Comparison of ENCODE assay signal across 16 mouse cellular contexts in the genomic region with DNA sequence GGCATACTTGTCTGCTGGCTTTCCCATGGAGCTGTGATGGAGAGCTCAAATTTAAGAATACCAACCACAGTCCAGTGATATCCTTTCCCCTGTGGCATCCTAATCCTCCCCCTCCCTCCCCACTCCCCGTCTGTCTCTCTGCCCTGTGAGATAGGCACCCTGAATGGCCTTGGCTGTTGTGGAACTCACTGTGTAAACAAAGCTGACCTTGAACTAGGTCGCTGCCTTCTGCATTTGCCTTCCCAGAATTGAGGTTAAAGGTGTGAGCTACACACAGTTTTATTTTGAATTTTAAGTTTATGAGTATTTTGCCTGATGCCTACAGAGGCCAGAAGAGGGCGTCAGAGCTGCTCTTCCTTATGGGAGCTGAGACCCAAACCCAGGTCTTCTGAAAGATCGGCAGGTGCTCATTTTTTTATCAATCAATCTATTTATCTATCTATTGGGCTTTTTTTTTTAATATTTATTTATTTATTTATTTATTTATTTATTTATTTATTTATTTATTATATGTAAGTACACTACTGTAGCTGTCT. TPM values are rescaled to one million over a fixed set of nuclear protein-coding genes. Genes with fewer than 3 reads are reported as not detected.
DNase-seq lines count a peak whose midpoint lies in the region; ATAC-seq and TF ChIP-seq lines count a peak whose summit lies in the region.
"Had no signal": no experiment of that assay in that cellular context is flagged by ENCODE, and none has a peak within 500 bp of the region (broad histone marks: within the 10 kb centered on the region; RNA-seq: fewer than 3 reads in every experiment).

No protein-coding gene starts in this region.

- H3K4me1 ChIP-seq in heart, postnatal 0 days (ENCODE audit: control insufficient read depth, insufficient read depth): peaks cover 3% of the 10 kb centered on the region
- peaks cover 0 to 11% of the 10 kb centered on the region in 2 experiments; a peak in 2 of 4 replicates for H3K4me1 ChIP-seq in liver, embryonic 14.5 days (replicated peaks; ENCODE audit: control insufficient read depth in 2 of 2, insufficient read depth in 2 of 2, low read length in 1 of 2)

- TF ChIP-seq CTCF in heart, postnatal 0 days (IDR thresholded peaks at IDR 0.05; ENCODE audit: low read depth): peak; percentile 4; the same call in 1 of the 2 replicates
- TF ChIP-seq CTCF in liver, embryonic 14.5 days (IDR thresholded peaks at IDR 0.05; ENCODE audit: low read depth): peak; percentile 16; the same call in 1 of the 2 replicates

- no peak for TF ChIP-seq EP300 in heart, postnatal 0 days (IDR thresholded peaks at IDR 0.05; ENCODE audit: low read depth)
- TF ChIP-seq EP300 in liver, embryonic 14.5 days (IDR thresholded peaks at IDR 0.05; ENCODE audit: low read depth): no peak

- no peak overlapping the region for H3K27ac ChIP-seq in heart, postnatal 0 days (ENCODE audit: low read depth)
- H3K27ac ChIP-seq in liver, embryonic 14.5 days: no peak overlapping the region
- H3K27ac ChIP-seq: embryonic facial prominence, embryonic 13.5 days; heart, embryonic 10.5 days; hindbrain, embryonic 13.5 days; midbrain, embryonic 12.5 days; stomach, embryonic 15.5 days had no signal

- no peaks in the 10 kb centered on the region for H3K9me3 ChIP-seq in heart, postnatal 0 days (replicated peaks; ENCODE audit: control insufficient read depth, low read length)
- no peaks in the 10 kb centered on the region for H3K9me3 ChIP-seq in liver, embryonic 14.5 days (ENCODE audit: control insufficient read depth, low read length)
- H3K9me3 ChIP-seq: embryonic facial prominence, embryonic 13.5 days; heart, embryonic 10.5 days; hindbrain, embryonic 13.5 days; midbrain, embryonic 12.5 days; stomach, embryonic 15.5 days had no signal

- 45% methylated on average over 4 of the region's 4 CpGs for WGBS in heart, postnatal 0 days
- WGBS in liver, embryonic 14.5 days (ENCODE audit: insufficient replicate concordance): 32% methylated on average over 4 of the region's 4 CpGs

- ATAC-seq in heart, postnatal 0 days (ENCODE audit: insufficient read depth, low read depth): no peak
- ATAC-seq in liver, embryonic 14.5 days (ENCODE audit: insufficient read depth): no peak
- ATAC-seq: intestine, postnatal 0 days had no signal

- no peak overlapping the region for H3K4me3 ChIP-seq in heart, postnatal 0 days (ENCODE audit: low read depth, low read length)
- H3K4me3 ChIP-seq in liver, embryonic 14.5 days (ENCODE audit: insufficient read depth in 1 of 2, low read depth in 2 of 2, low read length in 2 of 2): no peak overlapping the region
- H3K4me3 ChIP-seq: embryonic facial prominence, embryonic 13.5 days; heart, embryonic 10.5 days; hindbrain, embryonic 13.5 days; midbrain, embryonic 12.5 days; myocyte; stomach, embryonic 15.5 days had no signal

- H3K27me3 ChIP-seq in heart, postnatal 0 days (ENCODE audit: control insufficient read depth, insufficient read depth, low read length): no peaks in the 10 kb centered on the region
- no peaks in the 10 kb centered on the region for H3K27me3 ChIP-seq in liver, embryonic 14.5 days (ENCODE audit: control insufficient read depth, insufficient read depth, low read length)
- H3K27me3 ChIP-seq: embryonic facial prominence, embryonic 13.5 days; hindbrain, embryonic 13.5 days; stomach, embryonic 15.5 days had no signal

- H3K4me2 ChIP-seq in heart, postnatal 0 days (ENCODE audit: low read depth, low read length): no peak overlapping the region
- no peak overlapping the region for H3K4me2 ChIP-seq in liver, embryonic 14.5 days (ENCODE audit: low read depth)
- H3K4me2 ChIP-seq: embryonic facial prominence, embryonic 13.5 days; hindbrain, embryonic 13.5 days; midbrain, embryonic 12.5 days; stomach, embryonic 15.5 days had no signal

- DNase-seq in heart, postnatal 0 days (ENCODE audit: low spot score): no peak
- DNase-seq in heart, adult 11 months: no peak
- DNase-seq in liver, embryonic 14.5 days (ENCODE audit: low read depth in 3 of 3, low spot score in 3 of 3): no peak
- DNase-seq in liver (no peak), A20 (ENCODE audit: low read depth, low spot score) (peak; percentile 36), R1 (ENCODE audit: low read depth, low spot score) (peak; percentile 31)
- no peak for DNase-seq in neural tube, embryonic 10.5 days (ENCODE audit: extremely low spot score, low spot score)
- no peak for DNase-seq in yolk sac, embryonic 10.5 days (ENCODE audit: low spot score)

- peaks cover 4% of the 10 kb centered on the region; the same call in 1 of the 2 replicates for H3K36me3 ChIP-seq in heart, postnatal 0 days (replicated peaks; ENCODE audit: control insufficient read depth, insufficient read depth, low read length)
- H3K36me3 ChIP-seq in liver, embryonic 14.5 days (replicated peaks; ENCODE audit: control insufficient read depth, insufficient read depth, low read depth): no peaks in the 10 kb centered on the region
- H3K36me3 ChIP-seq: hindbrain, embryonic 13.5 days; midbrain, embryonic 12.5 days; stomach, embryonic 15.5 days had no signal

- H3K9ac ChIP-seq in heart, postnatal 0 days (replicated peaks; ENCODE audit: low read depth, low read length): no peak overlapping the region
- no peak overlapping the region for H3K9ac ChIP-seq in liver, embryonic 14.5 days (replicated peaks)
- H3K9ac ChIP-seq: embryonic facial prominence, embryonic 13.5 days; hindbrain, embryonic 13.5 days; midbrain, embryonic 12.5 days; stomach, embryonic 15.5 days had no signal

RNA-seq across cellular contexts. Expression of gene Stx1a, which starts 7.0 kb away (rescaled TPM):
- 2.3 and 3.7 TPM in 2 replicates for total RNA-seq in heart, postnatal 0 days (2014; rRNA removed; ENCODE audit: low replicate concordance)
- 2.3 and 2.5 TPM in 2 replicates for polyA plus RNA-seq in heart, postnatal 0 days (2015; fragmentation: Nextera tagmentation; extraction: Ambion mirVana)
- 2.0 and 2.3 TPM in 2 replicates for polyA plus RNA-seq in liver, embryonic 14.5 days (2012; rRNA removed)
- polyA plus RNA-seq in liver, embryonic 14.5 days (2014; fragmentation: Nextera tagmentation; extraction: Ambion mirVana): 0.72 and 0.73 TPM in 2 replicates

RNA-seq across cellular contexts. Expression of gene Abhd11, which starts 7.3 kb away (rescaled TPM):
- total RNA-seq in heart, postnatal 0 days (2014; rRNA removed; ENCODE audit: low replicate concordance): 55.6 and 60.8 TPM in 2 replicates
- 99.5 and 100 TPM in 2 replicates for polyA plus RNA-seq in heart, postnatal 0 days (2015; fragmentation: Nextera tagmentation; extraction: Ambion mirVana)
- 27.0 and 27.9 TPM in 2 replicates for polyA plus RNA-seq in liver, embryonic 14.5 days (2012; rRNA removed)
- 23.1 and 25.1 TPM in 2 replicates for polyA plus RNA-seq in liver, embryonic 14.5 days (2014; fragmentation: Nextera tagmentation; extraction: Ambion mirVana)

RNA-seq across cellular contexts. Expression of gene Cldn3, which starts 30.3 kb away (rescaled TPM):
- 3.8 and 15.2 TPM in 2 replicates for total RNA-seq in heart, postnatal 0 days (2014; rRNA removed; ENCODE audit: low replicate concordance)
- polyA plus RNA-seq in heart, postnatal 0 days (2015; fragmentation: Nextera tagmentation; extraction: Ambion mirVana): 1.4 and 4.5 TPM in 2 replicates
- polyA plus RNA-seq in liver, embryonic 14.5 days (2012; rRNA removed): 0.47 and 0.73 TPM in 2 replicates
- polyA plus RNA-seq in liver, embryonic 14.5 days (2014; fragmentation: Nextera tagmentation; extraction: Ambion mirVana): 0.43 and 0.47 TPM in 2 replicates
- total RNA-seq: gastrocnemius, postnatal 10 days had no signal
- polyA plus RNA-seq: myocyte had no signal

RNA-seq across cellular contexts. Expression of gene Dnajc30, which starts 47.7 kb away (rescaled TPM):
- total RNA-seq in heart, postnatal 0 days (2014; rRNA removed; ENCODE audit: low replicate concordance): 7.7 and 19.7 TPM in 2 replicates
- polyA plus RNA-seq in heart, postnatal 0 days (2015; fragmentation: Nextera tagmentation; extraction: Ambion mirVana): 33.6 and 34.1 TPM in 2 replicates
- polyA plus RNA-seq in liver, embryonic 14.5 days (2012; rRNA removed): 9.5 and 12.1 TPM in 2 replicates
- 13.3 and 14.2 TPM in 2 replicates for polyA plus RNA-seq in liver, embryonic 14.5 days (2014; fragmentation: Nextera tagmentation; extraction: Ambion mirVana)

RNA-seq across cellular contexts. Expression of gene Bud23, which starts 48.5 kb away (rescaled TPM):
- 34.2 and 49.6 TPM in 2 replicates for total RNA-seq in heart, postnatal 0 days (2014; rRNA removed; ENCODE audit: low replicate concordance)
- 33.7 and 38.2 TPM in 2 replicates for polyA plus RNA-seq in heart, postnatal 0 days (2015; fragmentation: Nextera tagmentation; extraction: Ambion mirVana)
- 36.7 and 43.3 TPM in 2 replicates for polyA plus RNA-seq in liver, embryonic 14.5 days (2012; rRNA removed)
- 46.0 and 50.1 TPM in 2 replicates for polyA plus RNA-seq in liver, embryonic 14.5 days (2014; fragmentation: Nextera tagmentation; extraction: Ambion mirVana)

Comparison
In these comparisons a context has a peak if more than half of its experiments do, and no peak if none do; other contexts are left out.
1. DNase-seq: peak in A20 (single experiment) and R1 (single experiment); none in heart, postnatal 0 days (single experiment), heart, adult 11 months (single experiment), liver, embryonic 14.5 days (0 of 3), liver (single experiment), neural tube, embryonic 10.5 days (single experiment) and yolk sac, embryonic 10.5 days (single experiment).